Mouse (Mus musculus): ENCODE data around the gene Tcf21.

- TF ChIP-seq MYOG (IDR thresholded peaks at IDR 0.05; ENCODE audit: control insufficient read depth in 1 of 3, insufficient read depth in 1 of 3, insufficient read length in 2 of 3, low read depth in 2 of 3) (no peak), MYOD1 (IDR thresholded peaks at IDR 0.05; ENCODE audit: control insufficient read depth in 1 of 3, insufficient read length in 2 of 3, low read depth in 2 of 3) (no peak), TCF3 (IDR thresholded peaks at IDR 0.05; ENCODE audit: insufficient read length, low read depth) (no peak), POLR2A (IDR thresholded peaks at IDR 0.05; ENCODE audit: insufficient read length, low read depth) (no peak), CEBPB (IDR thresholded peaks at IDR 0.05; ENCODE audit: insufficient read depth, poor library complexity, severe bottlenecking) (no peak), TCF12 (IDR thresholded peaks at IDR 0.05; ENCODE audit: insufficient read depth, poor library complexity, severe bottlenecking) (no peak), USF1 (IDR thresholded peaks at IDR 0.05; ENCODE audit: low read depth) (no peak), SRF (IDR thresholded peaks at IDR 0.05; ENCODE audit: control insufficient read depth, insufficient read length, low read depth) (no peak), REST (IDR thresholded peaks at IDR 0.05; ENCODE audit: insufficient read depth, insufficient read length) (no peak), POLR2AphosphoS2 (IDR thresholded peaks at IDR 0.05; ENCODE audit: insufficient read length, low read depth) (no peak), E2F4 (IDR thresholded peaks at IDR 0.05; ENCODE audit: insufficient read depth) (no peak), MAX (IDR thresholded peaks at IDR 0.05; ENCODE audit: low read depth) (no peak)
These were observed 23.7 kb upstream of the Tcf21 start for GRCm38 (mm10) chr10:22843440-22844361.

Data from myocyte (in vitro differentiated cells).